Mouse (Mus musculus) c-Kit-positive CD71-negative TER-119-negative erythroid progenitor cells, embryonic 14.5 days (primary cell): ENCODE results near the gene Cul4a.

Experiments
- DNase-seq: peaks from one replicate; pipeline ENCODE4 v3.0.0-alpha.2; 2013; ENCODE audit warnings: low read depth

Cul4a gene

DNA sequence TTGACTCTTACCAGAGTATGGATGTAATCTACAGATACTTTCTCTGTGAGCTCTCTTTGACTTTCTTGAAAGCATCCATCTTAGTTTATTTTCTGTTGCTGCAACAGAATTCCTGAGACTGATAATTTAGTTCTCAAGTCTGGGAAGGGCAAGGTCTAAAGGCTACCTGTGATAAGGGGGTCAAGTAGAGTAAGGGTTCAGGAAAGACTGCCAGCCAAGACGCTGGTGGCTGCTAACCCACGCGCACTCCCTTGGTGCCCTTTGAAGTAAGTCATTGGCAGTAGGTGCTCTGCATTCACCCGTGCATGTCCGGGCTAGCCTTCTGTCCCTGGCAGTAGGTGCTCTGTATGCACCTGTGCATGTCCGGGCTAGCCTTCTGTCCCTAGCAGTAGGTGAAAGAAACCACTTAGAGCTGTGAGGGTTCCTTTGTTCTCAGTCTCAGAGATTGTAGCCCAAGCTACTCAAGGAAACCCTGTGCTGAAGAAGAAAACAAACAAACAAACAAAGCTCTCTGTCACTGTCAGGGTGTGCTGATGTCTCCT, 34.3 kb downstream of the Cul4a start:
- no peak for DNase-seq

GRCm38 (mm10) chr8:13141681-13142080, 36.3 kb downstream of the Cul4a start:
- DNase-seq = no peak

DNA sequence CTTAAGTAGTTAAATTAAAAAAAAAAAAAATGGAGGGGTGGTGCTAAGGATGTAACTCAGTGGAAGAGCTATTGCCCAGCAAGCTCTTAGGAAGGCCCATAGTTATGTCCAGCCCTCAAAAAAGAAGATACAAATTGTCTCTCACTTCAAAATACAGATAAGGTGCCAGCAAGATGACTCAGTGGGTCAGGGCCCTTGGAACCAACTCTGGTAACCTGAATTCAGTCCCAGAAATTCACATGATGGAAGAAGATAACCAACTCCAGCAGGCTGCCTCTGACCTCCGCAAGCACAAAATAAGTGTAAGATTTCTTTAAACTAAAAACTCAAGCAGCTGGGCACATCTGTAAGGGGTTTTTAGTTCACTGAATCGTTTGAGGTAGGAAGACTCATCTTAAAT, 43.1 kb downstream of the Cul4a start:
- DNase-seq = no peak

GRCm38 (mm10) chr8:13149287-13149686, 43.9 kb downstream of the Cul4a start:
- DNase-seq = no peak

GRCm38 (mm10) chr8:13149866-13150265, 44.4 kb downstream of the Cul4a start:
- DNase-seq = no peak

DNA sequence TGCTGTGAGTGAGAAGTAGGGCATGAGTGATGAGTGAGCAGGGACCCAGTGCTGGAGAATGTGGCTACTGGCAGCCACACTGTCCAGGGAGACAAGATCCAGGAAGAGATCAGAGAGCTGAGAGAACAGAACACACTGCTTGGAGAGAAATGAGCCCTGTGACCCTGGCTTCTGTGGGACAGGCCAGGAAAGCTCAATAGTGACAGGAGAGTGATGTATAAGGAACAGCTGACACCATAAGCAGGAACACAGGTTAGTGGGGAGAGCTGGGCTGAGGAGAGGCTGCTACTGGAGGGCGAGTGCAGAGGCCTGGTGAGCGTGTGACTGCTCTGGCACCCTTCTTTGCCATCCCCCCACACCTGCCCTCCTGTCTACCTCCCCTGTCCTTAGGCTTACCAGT, 45.5 kb downstream of the Cul4a start:
- no peak for DNase-seq

DNA sequence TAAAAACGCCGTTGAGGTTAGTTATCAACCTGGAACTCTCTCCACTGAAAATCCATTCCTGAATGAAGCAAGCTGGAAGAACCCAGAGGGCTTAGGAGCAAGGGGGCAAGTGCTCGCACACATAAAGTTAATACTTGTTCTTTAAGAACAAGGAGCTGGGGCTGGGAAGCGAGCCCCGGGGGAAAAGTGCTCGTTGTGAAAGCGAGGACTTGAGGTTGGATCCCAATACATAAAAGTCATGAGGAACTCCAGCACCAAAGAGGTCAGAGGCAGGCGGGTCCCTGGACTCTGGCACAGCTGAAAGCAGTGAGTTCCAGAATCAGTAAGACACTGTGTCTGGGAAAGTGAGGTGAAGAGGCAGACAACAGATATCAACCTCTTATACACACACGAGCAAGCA, 48.7 kb downstream of the Cul4a start:
- DNase-seq = no peak

GRCm38 (mm10) chr8:13155358-13155757, 49.9 kb downstream of the Cul4a start:
- no peak for DNase-seq

- DNase-seq = no peak
Observed at GRCm38 (mm10) chr8:13156327-13157097, 51.1 kb downstream of the Cul4a start.

GRCm38 (mm10) chr8:13158718-13159376, 53.4 kb downstream of the Cul4a start, which contains the start of gene Lamp1:
Lamp1 (plus strand) TSS chr8:13159161.
- DNase-seq = peak; percentile 91

- no peak for DNase-seq
Observed at GRCm38 (mm10) chr8:13159377-13159881, 54.0 kb downstream of the Cul4a start.

DNA sequence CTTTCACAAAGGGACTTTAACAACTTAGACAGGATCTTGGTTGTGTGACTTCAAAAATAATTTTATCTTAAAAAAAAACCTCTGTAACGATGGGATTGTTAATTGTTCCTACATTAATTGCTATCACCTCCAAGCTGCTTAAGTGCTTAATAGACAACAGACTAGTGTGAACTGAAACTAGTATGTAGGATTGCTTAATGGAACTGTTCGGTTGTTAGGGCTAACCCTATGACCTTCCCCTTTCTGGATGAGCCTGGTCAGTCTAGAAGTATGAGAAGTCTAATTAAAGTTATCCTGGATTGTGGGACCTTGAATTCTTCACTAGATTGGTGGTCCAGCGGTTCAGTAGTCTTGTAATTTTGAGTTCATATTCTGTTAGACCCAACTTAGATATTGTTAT, 55.3 kb downstream of the Cul4a start:
- no peak for DNase-seq

GRCm38 (mm10) chr8:13162098-13162497, 56.7 kb downstream of the Cul4a start:
- DNase-seq = no peak

DNA sequence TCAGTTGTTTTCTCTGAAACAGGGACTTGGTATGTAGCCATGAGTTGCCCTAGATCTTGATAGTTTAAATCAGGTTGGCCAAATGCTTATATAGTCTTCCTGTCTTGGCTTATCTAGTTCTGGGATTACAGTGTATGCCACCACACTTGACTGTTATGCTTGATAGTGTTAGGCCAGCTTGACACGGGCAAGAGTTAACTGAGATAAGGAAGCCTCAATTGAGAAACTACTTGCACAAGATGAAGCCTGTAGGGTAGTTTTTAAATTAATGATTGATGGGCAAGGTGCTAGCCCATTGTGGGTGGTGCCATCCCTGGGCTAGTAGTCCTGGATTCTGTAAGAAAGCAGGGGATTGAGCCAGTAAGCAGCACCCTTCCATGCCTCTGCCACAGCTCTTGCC, 58.1 kb downstream of the Cul4a start:
- DNase-seq = no peak

DNA sequence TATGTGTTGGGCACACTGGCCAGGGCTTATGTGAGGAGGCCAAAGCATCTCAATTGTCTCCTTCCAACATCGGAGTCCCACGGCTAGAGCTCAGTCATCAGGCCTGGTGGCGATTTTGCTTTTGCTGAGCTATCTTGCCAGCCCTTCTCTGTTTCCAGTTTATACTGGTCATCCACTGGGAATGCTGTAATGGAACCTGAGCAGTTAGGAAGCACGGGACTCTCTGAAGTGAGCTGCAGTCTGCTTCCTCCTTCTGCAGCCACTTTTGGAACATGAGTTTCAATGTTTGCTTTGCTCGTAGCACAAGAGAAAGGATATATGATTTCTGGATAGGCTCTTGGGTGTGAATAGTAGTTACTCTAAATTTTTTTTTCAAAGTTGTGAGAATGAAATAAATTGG, 58.9 kb downstream of the Cul4a start:
- DNase-seq = no peak

DNA sequence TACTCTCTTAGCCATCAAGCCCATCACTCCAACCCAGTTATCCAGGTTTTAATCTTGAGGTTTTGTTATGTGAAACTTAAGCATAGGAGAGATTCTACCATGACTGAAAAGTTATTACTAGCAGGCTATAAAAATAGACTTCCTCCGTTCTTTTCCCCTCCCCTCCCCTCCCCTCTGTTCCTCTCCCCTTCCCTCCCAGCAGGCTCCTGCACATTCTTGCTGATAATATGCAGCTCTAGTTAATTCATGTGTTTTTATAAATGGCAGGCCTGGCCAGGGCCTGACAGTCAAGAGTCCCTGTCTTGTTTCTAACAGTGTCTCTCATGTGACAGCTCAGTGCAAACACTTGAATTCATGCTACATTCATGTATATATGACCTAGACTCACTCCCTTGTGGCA, 65.1 kb downstream of the Cul4a start:
- no peak for DNase-seq

GRCm38 (mm10) chr8:13174305-13174704, 68.9 kb downstream of the Cul4a start:
- DNase-seq = no peak

GRCm38 (mm10) chr8:13174811-13175210, 69.4 kb downstream of the Cul4a start:
- no peak for DNase-seq

DNA sequence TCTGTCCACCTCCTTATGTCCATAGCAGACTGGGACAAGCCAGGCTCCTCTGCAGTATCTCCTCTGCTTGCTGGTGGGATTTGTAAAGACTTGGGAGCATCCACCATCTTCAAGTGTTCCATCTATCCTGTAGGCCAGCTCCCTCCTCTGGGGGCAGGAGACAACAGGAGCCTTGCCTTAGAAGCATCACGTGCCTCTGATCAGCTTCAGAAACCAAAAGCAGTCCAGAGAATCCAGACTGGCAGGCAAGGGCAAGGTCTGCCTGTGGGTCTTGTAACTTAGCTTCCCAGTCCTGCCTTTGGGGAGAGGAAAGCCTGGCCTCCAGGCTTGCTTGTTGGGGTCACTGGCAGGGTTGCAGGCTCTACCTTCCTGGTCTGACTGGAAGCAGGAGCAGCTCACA, 70.2 kb downstream of the Cul4a start:
- no peak for DNase-seq

DNA sequence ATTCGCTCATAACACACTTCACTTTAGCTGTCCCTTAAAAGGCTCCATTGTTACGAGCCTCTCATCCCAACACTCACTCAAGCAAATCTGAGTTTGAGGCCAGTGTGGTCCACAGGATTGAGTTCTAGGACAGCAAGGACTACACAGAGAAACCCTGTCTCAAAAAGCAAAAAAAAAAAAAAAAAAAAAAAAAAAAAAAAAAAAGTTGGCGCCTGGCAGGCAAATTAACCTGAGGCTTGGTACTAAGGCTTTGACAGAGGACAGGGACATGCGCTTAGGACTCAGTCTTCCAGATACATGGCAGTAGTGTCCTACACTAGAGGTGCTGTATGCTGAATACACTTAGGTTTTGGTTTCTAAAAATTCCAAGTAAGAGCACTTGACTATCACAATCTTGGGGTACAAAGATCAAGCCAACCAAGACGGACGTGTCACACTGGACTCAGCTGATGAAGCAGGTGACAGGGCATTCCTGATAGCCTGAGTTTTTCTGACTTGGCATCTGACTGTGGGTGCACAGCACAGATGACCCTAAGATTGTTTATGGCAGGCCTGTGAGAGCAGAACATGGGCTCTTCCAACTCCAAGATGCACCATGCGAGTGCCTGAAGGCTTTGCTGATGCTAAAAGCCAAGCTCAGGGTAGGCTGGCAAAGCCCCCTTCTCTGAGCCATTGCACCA, 71.9 kb downstream of the Cul4a start:
- DNase-seq = no peak

DNA sequence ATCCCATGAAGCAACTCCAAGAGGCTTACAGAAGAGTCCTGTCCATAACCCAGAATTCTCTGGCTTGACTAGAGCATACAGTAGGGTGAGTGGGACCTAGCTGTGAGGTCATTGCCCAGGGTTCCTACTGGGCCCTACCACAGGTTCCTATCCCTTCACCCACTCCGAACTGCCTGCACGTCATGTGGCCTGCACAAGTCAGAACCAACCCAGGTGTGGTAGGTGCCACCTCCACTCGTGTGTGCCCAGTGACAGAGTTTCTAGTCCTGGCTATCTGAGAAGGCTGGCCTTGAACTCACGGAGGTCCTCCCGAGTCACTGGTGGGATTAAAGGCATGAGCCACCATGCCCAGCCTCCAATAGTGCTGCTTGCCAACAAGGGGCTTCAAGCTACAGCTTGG, 72.7 kb downstream of the Cul4a start:
- DNase-seq = no peak

- DNase-seq = no peak
Observed at GRCm38 (mm10) chr8:13179482-13179881, 74.1 kb downstream of the Cul4a start.

DNA sequence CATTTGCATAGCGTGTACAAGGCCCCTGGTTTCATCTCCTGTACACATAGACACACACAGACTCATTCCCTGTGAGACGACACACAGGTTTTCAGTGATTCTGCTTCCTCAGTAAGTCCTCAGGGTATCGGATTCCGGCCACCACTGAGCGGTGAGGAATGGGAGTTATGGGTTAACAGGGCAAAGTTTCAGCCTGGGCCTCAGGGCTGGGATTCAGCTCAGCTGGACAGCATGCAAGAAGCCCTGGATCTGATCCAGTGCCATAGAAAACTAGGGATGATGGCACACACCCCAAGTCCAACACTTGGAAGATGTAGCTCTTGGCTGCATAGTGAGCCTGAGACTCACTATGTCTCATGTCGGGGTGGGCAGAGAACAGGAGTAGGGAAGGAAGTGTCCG, 74.5 kb downstream of the Cul4a start:
- DNase-seq = no peak
